Mouse (Mus musculus) heart, adult 2 months (tissue): ENCODE data around the gene Fgfbp3. TPM values are rescaled to one million over a fixed set of nuclear protein-coding genes. Genes with fewer than 3 reads are reported as not detected.

ENCODE experiments used
- DNase-seq, 2 experiments: peaks; one replicate each; pipeline ENCODE4 v3.0.0; 2021
- H3K27ac ChIP-seq: fragments of 200-600 bp; 2 replicates; pipeline ENCODE4 v1.8.1; 2022
- H3K27me3 ChIP-seq: fragments of 200-500 bp; 2 replicates; pipeline ENCODE4 v1.6.1; 2012; ENCODE audit warnings: mild to moderate bottlenecking, low read length, inconsistent platforms, mixed read lengths; ENCODE audit not compliant: control insufficient read depth, insufficient read depth
- H3K36me3 ChIP-seq: fragments of 200-500 bp; 2 replicates; pipeline ENCODE4 v1.6.1; 2012; ENCODE audit warnings: low read length, inconsistent platforms; ENCODE audit not compliant: control insufficient read depth, insufficient read depth
- H3K4me1 ChIP-seq: fragments of 200-500 bp; 2 replicates; pipeline ENCODE4 v1.6.1; 2011; ENCODE audit warnings: low read length; ENCODE audit not compliant: control insufficient read depth, insufficient read depth
- H3K4me3 ChIP-seq: fragments of 200-600 bp; 2 replicates; pipeline ENCODE4 v1.8.1; 2022
- H3K79me2 ChIP-seq: fragments of 200-500 bp; replicated peaks from 2 replicates; pipeline ENCODE4 v1.6.1; 2012; ENCODE audit warnings: mild to moderate bottlenecking, inconsistent platforms, low read length, moderate library complexity, mixed read lengths; ENCODE audit not compliant: control insufficient read depth, insufficient read depth
- H3K9ac ChIP-seq: fragments of 200-500 bp; 2 replicates; pipeline ENCODE4 v1.6.1; 2012; ENCODE audit warnings: low read depth, mild to moderate bottlenecking, control low read depth, inconsistent platforms, low read length, mixed read lengths
- CTCF ChIP-seq: fragments of 200-600 bp; IDR thresholded peaks from 2 replicates; pipeline ENCODE4 v1.8.1; 2022; ENCODE audit warnings: antibody characterized with exemption, mild to moderate bottlenecking, moderate library complexity
- EP300 ChIP-seq: fragments of 200-500 bp; IDR thresholded peaks from 2 replicates; pipeline ENCODE4 v1.6.1; 2011; ENCODE audit warnings: low read depth, low read length, control low read depth; ENCODE audit not compliant: insufficient read depth
- POLR2A ChIP-seq: fragments of 200-500 bp; IDR thresholded peaks from 2 replicates; pipeline ENCODE4 v1.6.1; 2011; ENCODE audit warnings: mild to moderate bottlenecking, low read depth, low read length, control low read depth; ENCODE audit not compliant: insufficient read depth
- WGBS: fragments of 180-500 bp; shearing (Covaris S2); methylation state at CpG from one replicate; pipeline ENCODE4 v1.1.7; 2018; 5-methylcytosine and 5-hydroxymethylcytosine counted together
- intact Hi-C: fragments of 180-260 bp; cut with DNase I; formaldehyde crosslinking; loops from one replicate; pipeline ENCODE4 v1.15.1; 2025
- polyA plus RNA-seq: library from polyadenylated mRNA; depleted of rRNA; stranded (reverse); fragments of >200 nt; gene quantifications from 2 replicates; pipeline ENCODE4 v1.2.3, GENCODE M21; 2012
- total RNA-seq, 2 experiments: library from RNA; stranded (reverse); gene quantifications; 2 replicates each; pipeline ENCODE4 v1.2.3; 2021

The Fgfbp3 gene
- total and polyA plus RNA-seq, 3 experiments = 1.3 to 3.1 (median 1.7) TPM

GRCm38 (mm10) chr19:36916876-36917389, 2.5 kb downstream of the Fgfbp3 start:
- TF ChIP-seq CTCF (no peak), EP300 (no peak), POLR2A (no peak)
- no peak overlapping the region for H3K4me3 ChIP-seq
- no peaks in the 10 kb centered on the region for H3K36me3 ChIP-seq
- WGBS = 83% methylated on average over 1 of the region's 1 CpGs
- H3K9ac ChIP-seq = no peak overlapping the region
- intact Hi-C loops = no loop called here
- no peaks in the 10 kb centered on the region for H3K79me2 ChIP-seq
- H3K27me3 ChIP-seq = no peaks in the 10 kb centered on the region
- no peak for DNase-seq
- no peaks in the 10 kb centered on the region for H3K4me1 ChIP-seq
- no peak overlapping the region for H3K27ac ChIP-seq

GRCm38 (mm10) chr19:36916206-36916605, 3.2 kb downstream of the Fgfbp3 start:
- Histone ChIP-seq H3K27me3 (no peaks in the 10 kb centered on the region), H3K4me3 (no peak overlapping the region), H3K27ac (no peak overlapping the region), H3K36me3 (no peaks in the 10 kb centered on the region), H3K79me2 (no peaks in the 10 kb centered on the region), H3K9ac (no peak overlapping the region), H3K4me1 (no peaks in the 10 kb centered on the region)
- 75% methylated on average over 4 of the region's 4 CpGs for WGBS
- no peak for DNase-seq
- intact Hi-C loops = no loop called here
- TF ChIP-seq CTCF (no peak), POLR2A (no peak), EP300 (no peak)

- no peak overlapping the region for H3K4me3 ChIP-seq
- no peaks in the 10 kb centered on the region for H3K27me3 ChIP-seq
- DNase-seq = no peak
- 76% methylated on average over 7 of the region's 7 CpGs for WGBS
- H3K79me2 ChIP-seq = no peaks in the 10 kb centered on the region
- intact Hi-C loops = no loop called here
- TF ChIP-seq CTCF (no peak), EP300 (no peak), POLR2A (no peak)
- no peaks in the 10 kb centered on the region for H3K36me3 ChIP-seq
- H3K27ac ChIP-seq = no peak overlapping the region
- H3K9ac ChIP-seq = no peak overlapping the region
- H3K4me1 ChIP-seq = no peaks in the 10 kb centered on the region
Measured at GRCm38 (mm10) chr19:36913064-36913463, 6.4 kb downstream of the Fgfbp3 start.

- WGBS = 37% methylated on average over 12 of the region's 12 CpGs
- Histone ChIP-seq H3K79me2 (no peaks in the 10 kb centered on the region), H3K9ac (no peak overlapping the region), H3K27ac (no peak overlapping the region), H3K27me3 (no peaks in the 10 kb centered on the region), H3K4me1 (no peaks in the 10 kb centered on the region), H3K4me3 (no peak overlapping the region), H3K36me3 (no peaks in the 10 kb centered on the region)
- intact Hi-C loops = no loop called here
- DNase-seq = no peak
- TF ChIP-seq CTCF (no peak), POLR2A (no peak), EP300 (no peak)
Measured at GRCm38 (mm10) chr19:36910424-36911045, 8.9 kb downstream of the Fgfbp3 start.

GRCm38 (mm10) chr19:36909676-36910292, 9.6 kb downstream of the Fgfbp3 start:
- Histone ChIP-seq H3K27ac (no peak overlapping the region), H3K36me3 (no peaks in the 10 kb centered on the region), H3K27me3 (no peaks in the 10 kb centered on the region), H3K79me2 (no peaks in the 10 kb centered on the region), H3K4me1 (no peaks in the 10 kb centered on the region), H3K4me3 (no peak overlapping the region), H3K9ac (no peak overlapping the region)
- peak; percentile 24 to 65 for DNase-seq
- TF ChIP-seq CTCF (peak; percentile 63), POLR2A (no peak)
- WGBS = 24% methylated on average over 9 of the region's 9 CpGs
- intact Hi-C loops = no loop called here

GRCm38 (mm10) chr19:36909150-36909549, 10.3 kb downstream of the Fgfbp3 start:
- H3K9ac ChIP-seq = no peak overlapping the region
- H3K27ac ChIP-seq = no peak overlapping the region
- TF ChIP-seq CTCF (no peak), EP300 (no peak), POLR2A (no peak)
- no peaks in the 10 kb centered on the region for H3K36me3 ChIP-seq
- WGBS = 72% methylated on average over 3 of the region's 3 CpGs
- H3K4me1 ChIP-seq = no peaks in the 10 kb centered on the region
- no peaks in the 10 kb centered on the region for H3K27me3 ChIP-seq
- intact Hi-C loops = no loop called here
- no peak for DNase-seq
- H3K4me3 ChIP-seq = no peak overlapping the region
- H3K79me2 ChIP-seq = no peaks in the 10 kb centered on the region
